Comparison of ENCODE assay signal across 9 mouse cellular contexts in the genomic region with DNA sequence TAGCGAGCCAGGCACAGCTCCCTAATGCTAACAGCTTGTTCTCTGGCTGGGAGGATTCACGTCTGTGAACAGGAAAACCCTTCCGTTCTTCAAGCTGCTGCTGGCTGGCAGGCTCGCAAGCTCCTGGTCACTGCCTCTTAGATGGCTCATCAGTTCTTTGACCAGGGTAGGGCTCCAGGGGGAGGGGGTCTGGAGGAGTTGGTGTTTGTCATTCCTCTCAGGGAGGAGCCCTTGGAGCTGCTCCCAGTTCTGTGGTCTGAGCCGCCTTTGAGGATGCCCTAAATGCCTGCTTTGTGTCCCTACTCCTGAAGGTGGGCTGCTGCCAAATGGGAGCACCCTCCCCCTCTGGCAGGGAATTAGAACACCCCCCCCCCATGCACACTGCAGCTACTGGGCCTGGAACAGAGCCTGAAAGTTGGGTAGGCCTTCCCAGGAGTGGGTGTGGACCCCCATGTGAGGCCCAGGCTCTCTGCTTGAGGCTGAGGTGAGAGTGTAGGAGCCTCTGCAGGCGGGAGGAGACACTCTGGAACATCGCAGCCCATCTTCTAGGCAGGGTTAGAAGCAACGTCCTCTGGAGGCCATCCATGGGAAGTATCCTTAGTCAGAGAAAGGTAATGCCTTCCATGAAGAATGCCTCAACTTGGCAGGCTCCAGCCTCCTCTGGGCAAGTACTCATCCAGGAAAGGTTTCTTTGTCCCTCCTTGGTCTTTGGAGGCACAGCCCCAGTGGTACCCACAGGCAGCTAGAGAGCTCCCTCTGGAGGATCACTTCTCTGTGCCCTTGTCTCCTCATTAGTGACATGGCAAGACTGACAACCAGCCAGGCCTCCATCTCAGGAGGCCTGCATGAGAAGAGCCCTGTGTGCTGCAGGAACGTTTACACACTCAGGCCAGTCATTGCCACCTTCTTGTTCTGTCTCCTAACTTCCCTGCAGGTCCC. TPM values are rescaled to one million over a fixed set of nuclear protein-coding genes. Genes with fewer than 3 reads are reported as not detected.
A peak's percentile ranks its signal among the peaks of the same experiment; 100 is the strongest.
DNase-seq lines count a peak whose midpoint lies in the region; TF ChIP-seq lines count a peak whose summit lies in the region.
"Had no signal": no experiment of that assay in that cellular context is flagged by ENCODE, and none has a peak within 500 bp of the region (broad histone marks: within the 10 kb centered on the region; RNA-seq: fewer than 3 reads in every experiment).

No protein-coding gene starts in this region.

- no peak for DNase-seq in liver, adult 2 months (ENCODE audit: extremely low read depth, low read depth, low spot score)
- no peak for DNase-seq in liver
- DNase-seq in frontal cortex, postnatal 14 days (ENCODE audit: low spot score in 2 of 2), result peak; percentile 62 to 84
- DNase-seq in left cerebral cortex, postnatal 14 days (ENCODE audit: low spot score in 2 of 2), result peak; percentile 74 to 91
- peak; percentile 85 for DNase-seq in right cerebral cortex, adult 18-20 months
- no peak for DNase-seq in natural killer cell, adult 2 months (ENCODE audit: low spot score in 2 of 2)
- no peak for DNase-seq in ovary, postnatal 14 days (ENCODE audit: low spot score)
- DNase-seq in adrenal gland, adult 18-20 months (ENCODE audit: low spot score in 2 of 2), result no peak

- H3K9ac ChIP-seq in liver, adult 2 months (ENCODE audit: low read depth, low read length), result no peak overlapping the region

- H3K27me3 ChIP-seq in liver, adult 2 months (ENCODE audit: control insufficient read depth, insufficient read depth, low read length), result no peaks in the 10 kb centered on the region

- H3K4me1 ChIP-seq in liver, adult 2 months (ENCODE audit: control insufficient read depth, insufficient read depth, low read length), result no peaks in the 10 kb centered on the region

- no peak overlapping the region for H3K4me3 ChIP-seq in liver, adult 2 months (ENCODE audit: insufficient read depth, low read depth, low read length)

- H3K79me2 ChIP-seq in liver, adult 2 months (ENCODE audit: control insufficient read depth, insufficient read depth, low read length), result no peaks in the 10 kb centered on the region

- intact Hi-C loops in left cerebral cortex, postnatal 14 days (cut with DNase I), result loop anchor here (5.0 kb wide), 1 partner anchor 91 kb away; no protein-coding TSS in a partner anchor

- TF ChIP-seq CTCF in liver, adult 2 months (IDR thresholded peaks at IDR 0.05; ENCODE audit: low read depth, low read length), result peak; percentile 24

- no peak for TF ChIP-seq POLR2A in liver, adult 2 months (IDR thresholded peaks at IDR 0.05; ENCODE audit: extremely low read depth, insufficient read depth, low read length)

- H3K36me3 ChIP-seq in liver, adult 2 months (ENCODE audit: control insufficient read depth, insufficient read depth, low read length), result no peaks in the 10 kb centered on the region

- no peak overlapping the region for H3K27ac ChIP-seq in liver, adult 2 months (replicated peaks; ENCODE audit: insufficient read depth, low read depth, low read length)

- 81% methylated on average over 9 of the region's 9 CpGs for WGBS in liver, adult 2 months

RNA-seq across cellular contexts. Expression of gene Enho, which starts 24.2 kb away (rescaled TPM):
- total RNA-seq in liver, adult 2 months (2014; rRNA removed), result 26.4 and 42.8 TPM in 2 replicates
- polyA plus RNA-seq in liver, adult 2 months (2012; rRNA removed), result 51.1 and 114 TPM in 2 replicates
- 10 to 100 TPM; 54.7 to 60.3 TPM for total RNA-seq in left cerebral cortex, postnatal 14 days (2021)
- 1 to 10 TPM; 2.3 to 4.1 TPM for total RNA-seq in adrenal gland, adult 18-20 months (2021)

RNA-seq across cellular contexts. Expression of gene Dnaic1, which starts 46.4 kb away (rescaled TPM):
- total RNA-seq in liver, adult 2 months (2014; rRNA removed), result 0.18 and 1.2 TPM in 2 replicates
- 0.78 and 2.3 TPM in 2 replicates for polyA plus RNA-seq in liver, adult 2 months (2012; rRNA removed)
- 1 to 10 TPM; 5.6 to 8.6 TPM for total RNA-seq in left cerebral cortex, postnatal 14 days (2021)
- total RNA-seq in adrenal gland, adult 18-20 months (2021), result not detected
- total RNA-seq: hematopoietic stem cell, adult 5-6 weeks had no signal

RNA-seq across cellular contexts. Expression of gene Fam219a, which starts 46.6 kb away (rescaled TPM):
- 1.5 and 3.2 TPM in 2 replicates for total RNA-seq in liver, adult 2 months (2014; rRNA removed)
- polyA plus RNA-seq in liver, adult 2 months (2012; rRNA removed), result 4.8 and 6.5 TPM in 2 replicates
- total RNA-seq in left cerebral cortex, postnatal 14 days (2021), result 100 to 1,000 TPM; 204 to 210 TPM
- total RNA-seq in adrenal gland, adult 18-20 months (2021), result 10 to 100 TPM; 15.7 to 20.2 TPM

Comparison
In these comparisons a context has a peak if more than half of its experiments do, and no peak if none do; other contexts are left out.
1. DNase-seq: peak in frontal cortex, postnatal 14 days (2 of 2), left cerebral cortex, postnatal 14 days (2 of 2) and right cerebral cortex, adult 18-20 months (single experiment); none in liver, adult 2 months (single experiment), liver (single experiment), natural killer cell, adult 2 months (0 of 2), ovary, postnatal 14 days (single experiment) and adrenal gland, adult 18-20 months (0 of 2).
2. RNA of gene Fam219a, which starts 46.6 kb away (total RNA-seq): 204 to 210 TPM in left cerebral cortex, postnatal 14 days; 15.7 to 20.2 TPM in adrenal gland, adult 18-20 months and 1.5 to 3.2 TPM in liver, adult 2 months; every median in the first group is over 4 times any median in the second.